Mouse (Mus musculus): Measurements from ENCODE around the gene Rbfox2.

DNA sequence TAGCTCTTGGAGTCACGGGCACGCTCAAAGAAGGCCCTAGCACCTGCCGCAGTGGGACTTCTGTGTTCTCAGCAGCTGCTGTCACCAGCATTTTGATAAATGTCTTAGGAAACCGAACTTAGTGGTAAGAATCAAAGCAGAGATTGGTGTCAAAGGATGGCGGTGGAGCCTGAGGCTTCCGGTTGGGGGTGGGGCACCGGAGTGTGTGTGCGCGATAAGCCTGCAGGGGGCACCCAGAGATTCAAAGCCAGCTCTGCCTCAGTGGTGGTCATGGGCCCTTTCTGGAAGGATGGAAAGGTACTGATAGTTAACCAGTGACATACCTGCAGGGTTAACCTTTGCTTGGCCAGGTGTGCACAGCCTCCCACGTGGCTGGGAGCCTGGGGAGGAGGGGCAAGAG, 235.3 kb downstream of the Rbfox2 start:
- TF ChIP-seq CTCF (IDR thresholded peaks at IDR 0.05; ENCODE audit: low read depth, low read length) (no peak), GATA2 (IDR thresholded peaks at IDR 0.05; ENCODE audit: borderline replicate concordance, low read depth, low read length) (no peak), GATA1 (IDR thresholded peaks at IDR 0.05; ENCODE audit: borderline replicate concordance, low read length) (no peak), TAL1 (conservative IDR thresholded peaks at IDR 0.05; ENCODE audit: low read depth, low read length) (no peak)

Data from G1E (cell line).